Mouse (Mus musculus) stomach, postnatal 0 days (tissue): ENCODE measurements at regions not wholly inside any gene's neighbourhood (a gene's known extent, or its start where the extent isn't known, plus 50 kb on each side); places are given as distances from the start of the nearest gene placed in this dataset.

Source experiments
- CTCF ChIP-seq: IDR thresholded peaks from 2 replicates; pipeline ENCODE4 v1.5.1; 2016; ENCODE audit warnings: antibody characterized with exemption, low read depth, mild to moderate bottlenecking, moderate library complexity
- EP300 ChIP-seq: optimal IDR thresholded peaks from 2 replicates; pipeline ENCODE3; 2016; ENCODE audit warnings: antibody characterized with exemption

DNA sequence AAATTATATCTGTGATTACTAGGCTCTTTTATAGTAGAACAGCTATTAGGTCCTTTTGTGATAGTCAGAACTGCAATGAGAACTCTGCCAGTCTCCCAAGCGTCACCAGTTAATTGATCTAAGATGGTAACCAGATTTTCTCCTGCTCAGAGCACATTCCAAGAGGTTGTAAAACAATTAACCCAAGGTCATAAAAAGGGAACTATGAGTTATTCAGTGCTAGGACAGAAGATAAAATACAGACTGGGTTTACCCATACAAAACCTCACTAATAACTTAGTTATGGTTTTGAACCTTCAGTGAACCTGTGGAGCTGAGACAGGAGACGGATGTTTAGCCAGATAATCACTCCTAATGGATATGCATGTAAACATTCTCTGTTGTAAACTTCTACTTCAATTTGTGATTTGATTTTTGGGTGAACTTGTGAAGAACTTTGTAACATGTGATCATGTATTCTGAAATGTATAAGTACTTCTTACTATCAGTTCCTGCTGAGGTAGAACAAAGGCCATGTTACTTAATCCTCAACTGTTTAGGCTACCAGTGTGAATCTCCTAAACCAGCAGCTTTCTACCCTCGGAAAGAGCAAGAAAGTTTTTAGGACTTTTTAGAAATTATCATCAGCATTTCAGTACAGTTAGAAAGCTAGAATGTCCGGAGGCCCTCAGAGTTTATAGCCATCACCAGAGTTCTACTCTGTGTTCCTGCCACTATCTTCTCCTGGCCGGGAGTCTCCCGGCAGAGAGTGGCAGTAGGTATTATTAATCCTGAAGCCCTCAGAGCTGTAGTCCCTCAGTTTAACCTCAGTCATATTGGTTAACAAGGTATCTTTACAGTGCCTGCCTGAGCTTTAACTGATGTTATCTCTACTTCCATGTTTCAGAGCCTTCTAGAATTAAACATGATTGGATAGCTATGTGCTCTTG lies 308.0 kb downstream of the Fsip2 start:
- TF ChIP-seq CTCF (no peak), EP300 (no peak)
